Mouse (Mus musculus): Measurements from ENCODE around the gene Clybl. TPM values are rescaled to one million over a fixed set of nuclear protein-coding genes. Genes with fewer than 3 reads are reported as not detected.

Gene Clybl
- polyA plus RNA-seq, 1 experiment from 2014 or later = 34.3 TPM

- ATAC-seq (replicated peaks; ENCODE audit: low FRiP score) = no peak
- Histone ChIP-seq H3K36me3 (ENCODE audit: control insufficient read depth, insufficient read depth, low read length) (no peaks in the 10 kb centered on the region), H3K4me1 (replicated peaks; ENCODE audit: control insufficient read depth, insufficient read depth, low read length) (peaks cover 4% of the 10 kb centered on the region; the same call in 1 of the 2 replicates), H3K27me3 (ENCODE audit: control insufficient read depth, insufficient read depth, low read length) (no peaks in the 10 kb centered on the region), H3K9me3 (ENCODE audit: control insufficient read depth, low read length) (no peaks in the 10 kb centered on the region), H3K4me3 (ENCODE audit: low read depth, low read length) (no peak overlapping the region), H3K27ac (ENCODE audit: low read depth, low read length) (no peak overlapping the region), H3K9ac (ENCODE audit: low read length) (no peak overlapping the region), H3K4me2 (ENCODE audit: low read depth, low read length, severe bottlenecking) (no peak overlapping the region)
- no peak for DNase-seq (ENCODE audit: low spot score)
- WGBS = 29% methylated on average over 4 of the region's 4 CpGs
Measured at GRCm38 (mm10) chr14:122296399-122296798, 114.9 kb downstream of the Clybl start.

GRCm38 (mm10) chr14:122296864-122297263 is 115.4 kb downstream of the Clybl start:
- Histone ChIP-seq H3K36me3 (ENCODE audit: control insufficient read depth, insufficient read depth, low read length) (no peaks in the 10 kb centered on the region), H3K9ac (ENCODE audit: low read length) (no peak overlapping the region), H3K27me3 (ENCODE audit: control insufficient read depth, insufficient read depth, low read length) (no peaks in the 10 kb centered on the region), H3K9me3 (ENCODE audit: control insufficient read depth, low read length) (no peaks in the 10 kb centered on the region), H3K4me1 (replicated peaks; ENCODE audit: control insufficient read depth, insufficient read depth, low read length) (0 out of 2 replicates have a peak, but pooled peaks cover 2% of the 10 kb centered on the region), H3K4me2 (ENCODE audit: low read depth, low read length, severe bottlenecking) (no peak overlapping the region), H3K27ac (ENCODE audit: low read depth, low read length) (no peak overlapping the region), H3K4me3 (ENCODE audit: low read depth, low read length) (no peak overlapping the region)
- 6% methylated on average over 2 of the region's 2 CpGs for WGBS
- ATAC-seq (replicated peaks; ENCODE audit: low FRiP score) = no peak
- no peak for DNase-seq (ENCODE audit: low spot score)

GRCm38 (mm10) chr14:122297386-122298109 is 116.0 kb downstream of the Clybl start:
- Histone ChIP-seq H3K27ac (ENCODE audit: low read depth, low read length) (no peak overlapping the region), H3K4me3 (ENCODE audit: low read depth, low read length) (no peak overlapping the region), H3K9ac (ENCODE audit: low read length) (no peak overlapping the region), H3K4me1 (replicated peaks; ENCODE audit: control insufficient read depth, insufficient read depth, low read length) (0 out of 2 replicates have a peak, but pooled peaks cover 2% of the 10 kb centered on the region), H3K4me2 (ENCODE audit: low read depth, low read length, severe bottlenecking) (peak overlapping the region; percentile 9; the same call in 1 of the 2 replicates), H3K36me3 (ENCODE audit: control insufficient read depth, insufficient read depth, low read length) (no peaks in the 10 kb centered on the region), H3K27me3 (ENCODE audit: control insufficient read depth, insufficient read depth, low read length) (no peaks in the 10 kb centered on the region), H3K9me3 (ENCODE audit: control insufficient read depth, low read length) (no peaks in the 10 kb centered on the region)
- peak; percentile 65 for ATAC-seq (replicated peaks; ENCODE audit: low FRiP score)
- 5% methylated on average over 11 of the region's 11 CpGs for WGBS
- DNase-seq (ENCODE audit: low spot score) = no peak

- Histone ChIP-seq H3K9ac (ENCODE audit: low read length) (no peak overlapping the region), H3K9me3 (ENCODE audit: control insufficient read depth, low read length) (no peaks in the 10 kb centered on the region), H3K36me3 (ENCODE audit: control insufficient read depth, insufficient read depth, low read length) (no peaks in the 10 kb centered on the region), H3K4me2 (ENCODE audit: low read depth, low read length, severe bottlenecking) (no peak overlapping the region), H3K27me3 (ENCODE audit: control insufficient read depth, insufficient read depth, low read length) (no peaks in the 10 kb centered on the region), H3K4me1 (replicated peaks; ENCODE audit: control insufficient read depth, insufficient read depth, low read length) (0 out of 2 replicates have a peak, but pooled peaks cover 2% of the 10 kb centered on the region), H3K4me3 (ENCODE audit: low read depth, low read length) (no peak overlapping the region), H3K27ac (ENCODE audit: low read depth, low read length) (no peak overlapping the region)
- ATAC-seq (replicated peaks; ENCODE audit: low FRiP score) = no peak
- WGBS = 85% methylated on average over 11 of the region's 11 CpGs
- no peak for DNase-seq (ENCODE audit: low spot score)
Measured at GRCm38 (mm10) chr14:122300261-122300660, 118.8 kb downstream of the Clybl start.

- Histone ChIP-seq H3K36me3 (ENCODE audit: control insufficient read depth, insufficient read depth, low read length) (no peaks in the 10 kb centered on the region), H3K9ac (ENCODE audit: low read length) (no peak overlapping the region), H3K4me3 (ENCODE audit: low read depth, low read length) (no peak overlapping the region), H3K9me3 (ENCODE audit: control insufficient read depth, low read length) (no peaks in the 10 kb centered on the region), H3K27ac (ENCODE audit: low read depth, low read length) (no peak overlapping the region), H3K4me1 (replicated peaks; ENCODE audit: control insufficient read depth, insufficient read depth, low read length) (no peaks in the 10 kb centered on the region), H3K27me3 (ENCODE audit: control insufficient read depth, insufficient read depth, low read length) (no peaks in the 10 kb centered on the region), H3K4me2 (ENCODE audit: low read depth, low read length, severe bottlenecking) (no peak overlapping the region)
- 75% methylated on average over 1 of the region's 1 CpGs for WGBS
- DNase-seq (ENCODE audit: low spot score) (no peak), ATAC-seq (replicated peaks; ENCODE audit: low FRiP score) (no peak)
Measured at GRCm38 (mm10) chr14:122303821-122304220, 122.3 kb downstream of the Clybl start.

- 77% methylated on average over 8 of the region's 8 CpGs for WGBS
- DNase-seq (ENCODE audit: low spot score) = no peak
Measured at GRCm38 (mm10) chr14:122305132-122305531, 123.6 kb downstream of the Clybl start.

GRCm38 (mm10) chr14:122312415-122312814 is 130.9 kb downstream of the Clybl start:
- Histone ChIP-seq H3K9ac (ENCODE audit: low read length) (no peak overlapping the region), H3K4me2 (ENCODE audit: low read depth, low read length, severe bottlenecking) (no peak overlapping the region), H3K4me3 (ENCODE audit: low read depth, low read length) (no peak overlapping the region), H3K4me1 (replicated peaks; ENCODE audit: control insufficient read depth, insufficient read depth, low read length) (no peaks in the 10 kb centered on the region), H3K27ac (ENCODE audit: low read depth, low read length) (no peak overlapping the region), H3K27me3 (ENCODE audit: control insufficient read depth, insufficient read depth, low read length) (no peaks in the 10 kb centered on the region), H3K36me3 (ENCODE audit: control insufficient read depth, insufficient read depth, low read length) (no peaks in the 10 kb centered on the region), H3K9me3 (ENCODE audit: control insufficient read depth, low read length) (peaks cover 3% of the 10 kb centered on the region; the same call in 1 of the 2 replicates)
- WGBS = 91% methylated on average over 6 of the region's 6 CpGs
- DNase-seq (ENCODE audit: low spot score) (no peak), ATAC-seq (replicated peaks; ENCODE audit: low FRiP score) (no peak)

More at GRCm38 (mm10) chr14:122305132-122305531, 123.6 kb downstream of the Clybl start:
- no peaks in the 10 kb centered on the region for H3K4me1 ChIP-seq (replicated peaks; ENCODE audit: control insufficient read depth, insufficient read depth, low read length)
- H3K9me3 ChIP-seq (ENCODE audit: control insufficient read depth, low read length) = no peaks in the 10 kb centered on the region
- no peak overlapping the region for H3K9ac ChIP-seq (ENCODE audit: low read length)
- H3K36me3 ChIP-seq (ENCODE audit: control insufficient read depth, insufficient read depth, low read length) = no peaks in the 10 kb centered on the region
- ATAC-seq (replicated peaks; ENCODE audit: low FRiP score) = no peak
- H3K27ac ChIP-seq (ENCODE audit: low read depth, low read length) = no peak overlapping the region
- H3K4me3 ChIP-seq (ENCODE audit: low read depth, low read length) = no peak overlapping the region
- H3K4me2 ChIP-seq (ENCODE audit: low read depth, low read length, severe bottlenecking) = no peak overlapping the region
- H3K27me3 ChIP-seq (ENCODE audit: control insufficient read depth, insufficient read depth, low read length) = no peaks in the 10 kb centered on the region

GRCm38 (mm10) chr14:122313328-122313727 is 131.8 kb downstream of the Clybl start:
- Histone ChIP-seq H3K27me3 (ENCODE audit: control insufficient read depth, insufficient read depth, low read length) (no peaks in the 10 kb centered on the region), H3K9ac (ENCODE audit: low read length) (no peak overlapping the region), H3K27ac (ENCODE audit: low read depth, low read length) (no peak overlapping the region), H3K9me3 (ENCODE audit: control insufficient read depth, low read length) (peaks cover 3% of the 10 kb centered on the region; the same call in 1 of the 2 replicates), H3K36me3 (ENCODE audit: control insufficient read depth, insufficient read depth, low read length) (no peaks in the 10 kb centered on the region), H3K4me3 (ENCODE audit: low read depth, low read length) (no peak overlapping the region), H3K4me2 (ENCODE audit: low read depth, low read length, severe bottlenecking) (no peak overlapping the region), H3K4me1 (replicated peaks; ENCODE audit: control insufficient read depth, insufficient read depth, low read length) (no peaks in the 10 kb centered on the region)
- DNase-seq (ENCODE audit: low spot score) (no peak), ATAC-seq (replicated peaks; ENCODE audit: low FRiP score) (no peak)
- WGBS = 89% methylated on average over 4 of the region's 4 CpGs

- no peak overlapping the region for H3K9ac ChIP-seq (ENCODE audit: low read length)
- H3K27me3 ChIP-seq (ENCODE audit: control insufficient read depth, insufficient read depth, low read length) = no peaks in the 10 kb centered on the region
- no peak overlapping the region for H3K4me3 ChIP-seq (ENCODE audit: low read depth, low read length)
- DNase-seq (ENCODE audit: low spot score) (no peak), ATAC-seq (replicated peaks; ENCODE audit: low FRiP score) (no peak)
- peaks cover 3% of the 10 kb centered on the region; the same call in 1 of the 2 replicates for H3K9me3 ChIP-seq (ENCODE audit: control insufficient read depth, low read length)
- H3K4me1 ChIP-seq (replicated peaks; ENCODE audit: control insufficient read depth, insufficient read depth, low read length) = no peaks in the 10 kb centered on the region
- H3K36me3 ChIP-seq (ENCODE audit: control insufficient read depth, insufficient read depth, low read length) = no peaks in the 10 kb centered on the region
- no peak overlapping the region for H3K27ac ChIP-seq (ENCODE audit: low read depth, low read length)
- 93% methylated on average over 12 of the region's 12 CpGs for WGBS
- H3K4me2 ChIP-seq (ENCODE audit: low read depth, low read length, severe bottlenecking) = no peak overlapping the region
Measured at GRCm38 (mm10) chr14:122315743-122316142, 134.2 kb downstream of the Clybl start.
